Mouse (Mus musculus) liver, embryonic 14.5 days (tissue): Measurements from ENCODE around the gene Syt3. TPM values are rescaled to one million over a fixed set of nuclear protein-coding genes. Genes with fewer than 3 reads are reported as not detected.

Source experiments
- ATAC-seq: fragments of 200-750 bp; cut with Nextera tagmentation; 2 replicates; pipeline ENCODE4 v1.8.0; 2017; ENCODE audit warnings: moderate number of reproducible peaks, mild to moderate bottlenecking, moderate library complexity; ENCODE audit not compliant: insufficient read depth
- DNase-seq, 3 experiments: peaks; one replicate each; pipeline ENCODE4 v3.0.0-alpha.2; 2012 to 2013; ENCODE audit warnings: low read depth in 3 of 3, low spot score in 3 of 3
- H3K27ac ChIP-seq: fragments of 300-500 bp; sonication (generic); 2 replicates; pipeline ENCODE4 v1.5.1; 2014; ENCODE audit warnings: moderate library complexity, mild to moderate bottlenecking, control low read depth, inconsistent platforms
- H3K27me3 ChIP-seq: fragments of 300-500 bp; sonication (generic); 2 replicates; pipeline ENCODE4 v1.6.1; 2014; ENCODE audit warnings: mild to moderate bottlenecking, low read length, moderate library complexity; ENCODE audit not compliant: control insufficient read depth, insufficient read depth
- H3K36me3 ChIP-seq: fragments of 300-500 bp; sonication (generic); replicated peaks from 2 replicates; pipeline ENCODE4 v1.6.1; 2014; ENCODE audit warnings: low read depth; ENCODE audit not compliant: control insufficient read depth, insufficient read depth
- H3K4me1 ChIP-seq, 2 experiments: fragments of 200-500 bp in 1 of 2; fragments of 300-500 bp in 1 of 2; sonication (generic) in 1 of 2; replicated peaks; 2 replicates each; pipeline ENCODE4 v1.6.1; 2012 to 2014; ENCODE audit warnings: antibody characterized with exemption in 1 of 2, inconsistent platforms in 1 of 2, low read length in 1 of 2; ENCODE audit not compliant: control insufficient read depth in 2 of 2, insufficient read depth in 2 of 2
- H3K4me2 ChIP-seq: fragments of 300-500 bp; sonication (generic); 2 replicates; pipeline ENCODE4 v1.6.1; 2014; ENCODE audit warnings: low read depth, mild to moderate bottlenecking, control low read depth, moderate library complexity
- H3K4me3 ChIP-seq, 2 experiments: fragments of 200-500 bp in 1 of 2; fragments of 300-500 bp in 1 of 2; sonication (generic) in 1 of 2; 2 replicates each; pipeline ENCODE4 v1.5.1; 2012 to 2014; ENCODE audit warnings: low read depth in 2 of 2, low read length in 2 of 2, mild to moderate bottlenecking in 2 of 2, control low read depth in 1 of 2, inconsistent platforms in 1 of 2, moderate library complexity in 1 of 2; ENCODE audit not compliant: insufficient read depth in 1 of 2
- H3K9ac ChIP-seq: fragments of 300-500 bp; sonication (generic); replicated peaks from 2 replicates; pipeline ENCODE4 v1.6.1; 2014; ENCODE audit warnings: mild to moderate bottlenecking, control low read depth, moderate library complexity
- H3K9me3 ChIP-seq: fragments of 300-500 bp; sonication (generic); 2 replicates; pipeline ENCODE4 v1.6.1; 2016; ENCODE audit warnings: low read length, mixed read lengths; ENCODE audit not compliant: control insufficient read depth
- CTCF ChIP-seq: IDR thresholded peaks from 2 replicates; pipeline ENCODE4 v1.5.1; 2016; ENCODE audit warnings: antibody characterized with exemption, low read depth, control low read depth
- EP300 ChIP-seq: IDR thresholded peaks from 2 replicates; pipeline ENCODE4 v1.6.1; 2016; ENCODE audit warnings: antibody characterized with exemption, low read depth
- WGBS: fragments of 180-500 bp; shearing (Covaris S2); extraction: QIAGEN DNeasy Blood & Tissue Kit; methylation state at CpG from one replicate; pipeline ENCODE4 v1.1.7; 2014; ENCODE audit not compliant: insufficient replicate concordance; 5-methylcytosine and 5-hydroxymethylcytosine counted together
- polyA plus RNA-seq, 2 experiments: library from polyadenylated mRNA; depleted of rRNA in 1 of 2; stranded (reverse) in 1 of 2; unstranded in 1 of 2; fragments of >200 nt; fragmentation: Nextera tagmentation in 1 of 2; extraction: Ambion mirVana in 1 of 2; gene quantifications; 2 replicates each; pipeline versions ENCODE4 v1.2.1 to v1.2.3; 2012 to 2014

The Syt3 gene
- polyA plus RNA-seq, 2 experiments, result 0.02 TPM; not detected in 1

GRCm38 (mm10) chr7:44375793-44376192, 8.1 kb upstream of the Syt3 start:
- peaks cover 0 to 10% of the 10 kb centered on the region in 2 experiments; a peak in 3 of 4 replicates for H3K4me1 ChIP-seq
- no peaks in the 10 kb centered on the region for H3K9me3 ChIP-seq
- ATAC-seq (no peak), DNase-seq (no peak)
- H3K4me3 ChIP-seq, result no peak overlapping the region
- H3K9ac ChIP-seq, result no peak overlapping the region
- no peaks in the 10 kb centered on the region for H3K36me3 ChIP-seq
- TF ChIP-seq EP300 (no peak), CTCF (no peak)
- no peaks in the 10 kb centered on the region for H3K27me3 ChIP-seq
- no peak overlapping the region for H3K4me2 ChIP-seq
- H3K27ac ChIP-seq, result no peak overlapping the region
- 64% methylated on average over 3 of the region's 3 CpGs for WGBS

GRCm38 (mm10) chr7:44378290-44378689, 5.6 kb upstream of the Syt3 start:
- H3K4me3 ChIP-seq, result no peak overlapping the region
- DNase-seq (no peak), ATAC-seq (no peak)
- 35% methylated on average over 4 of the region's 4 CpGs for WGBS
- no peak for TF ChIP-seq CTCF
- no peak for TF ChIP-seq EP300
- H3K9me3 ChIP-seq, result no peaks in the 10 kb centered on the region
- no peaks in the 10 kb centered on the region for H3K36me3 ChIP-seq
- H3K4me2 ChIP-seq, result no peak overlapping the region
- H3K27me3 ChIP-seq, result no peaks in the 10 kb centered on the region; the same call in 1 of the 2 replicates
- no peak overlapping the region for H3K9ac ChIP-seq
- peaks cover 0 to 8% of the 10 kb centered on the region in 2 experiments; a peak in 3 of 4 replicates for H3K4me1 ChIP-seq
- no peak overlapping the region for H3K27ac ChIP-seq

GRCm38 (mm10) chr7:44382541-44382940, 1.4 kb upstream of the Syt3 start:
- H3K36me3 ChIP-seq, result no peaks in the 10 kb centered on the region
- H3K9ac ChIP-seq, result no peak overlapping the region
- H3K4me1 ChIP-seq, result no peaks in the 10 kb centered on the region
- DNase-seq (no peak), ATAC-seq (no peak)
- TF ChIP-seq CTCF (no peak), EP300 (no peak)
- H3K9me3 ChIP-seq, result no peaks in the 10 kb centered on the region
- WGBS, result 65% methylated on average over 12 of the region's 12 CpGs
- no peak overlapping the region for H3K4me3 ChIP-seq
- H3K27ac ChIP-seq, result no peak overlapping the region
- no peak overlapping the region for H3K4me2 ChIP-seq
- peaks cover 16% of the 10 kb centered on the region for H3K27me3 ChIP-seq

- Histone ChIP-seq H3K27me3 (peaks cover 16% of the 10 kb centered on the region), H3K9me3 (no peaks in the 10 kb centered on the region), H3K4me3 (peak overlapping the region in 1 of 2 experiments; percentile 16; a peak in 1 of 4 replicates), H3K4me2 (peak overlapping the region; percentile 50), H3K27ac (no peak overlapping the region), H3K36me3 (no peaks in the 10 kb centered on the region), H3K9ac (no peak overlapping the region), H3K4me1 (no peaks in the 10 kb centered on the region)
- no peak for ATAC-seq
- WGBS, result 2% methylated on average over 17 of the region's 17 CpGs
- DNase-seq, result no peak
- TF ChIP-seq EP300 (no peak), CTCF (no peak)
Measured at GRCm38 (mm10) chr7:44384716-44385059, 786 bp downstream of the Syt3 start.

- TF ChIP-seq CTCF, result no peak
- TF ChIP-seq EP300, result no peak
- peaks cover 16% of the 10 kb centered on the region for H3K27me3 ChIP-seq
Measured at GRCm38 (mm10) chr7:44385720-44386119, 1.8 kb downstream of the Syt3 start, which contains the start of gene 1700008O03Rik. Gene 1700008O03Rik, minus strand, starts transcription at chr7:44385820.

More at GRCm38 (mm10) chr7:44385720-44386119, 1.8 kb downstream of the Syt3 start, which contains the start of gene 1700008O03Rik:
- no peak within 1 kb of the TSS for H3K27ac ChIP-seq
- WGBS, result 59% methylated on average over 12 of the region's 12 CpGs
- no peak for DNase-seq
- H3K36me3 ChIP-seq, result no peaks in the 10 kb centered on the region
- no peak for ATAC-seq
- peak within 1 kb of the TSS in 1 of 2 experiments; percentile 16; a peak in 1 of 4 replicates for H3K4me3 ChIP-seq
- peak within 1 kb of the TSS; percentile 50 for H3K4me2 ChIP-seq
- no peaks in the 10 kb centered on the region for H3K4me1 ChIP-seq
- no peak within 1 kb of the TSS for H3K9ac ChIP-seq
- H3K9me3 ChIP-seq, result no peaks in the 10 kb centered on the region
